Mouse (Mus musculus) lung, adult 10 weeks (tissue): ENCODE measurements around the gene Aldh1l1. TPM values are rescaled to one million over a fixed set of nuclear protein-coding genes. Genes with fewer than 3 reads are reported as not detected.

ENCODE experiments used
- polyA plus RNA-seq: library from polyadenylated mRNA; stranded (reverse); fragments of 350-450 nt; fragmentation: Illumina TruSeq; extraction: RNeasy Lipid Tissue Mini Kit (QIAGEN cat#74804); gene quantifications from one replicate; pipeline ENCODE4 v1.2.3, GENCODE M21; 2014; ENCODE audit warnings: low read depth, low replicate concordance; ENCODE audit not compliant: insufficient read depth

Aldh1l1 gene
- polyA plus RNA-seq = 12.2 TPM

GRCm38 (mm10) chr6:90486176-90486921 lies at the start of gene Aldh1l1:
TSS of gene Aldh1l1 (plus strand) at chr6:90486427.

GRCm38 (mm10) chr6:90462181-90462706 lies 24.0 kb upstream of the Aldh1l1 start, which contains the start of gene Klf15:
TSS of gene Klf15 (plus strand) at chr6:90462576.

GRCm38 (mm10) chr6:90604533-90605297 lies 118.5 kb downstream of the Aldh1l1 start, which contains the start of gene Slc41a3:
TSS of gene Slc41a3 (plus strand) at chr6:90604725.

Other genes with a start within 250 kb of the Aldh1l1 start
- gene Vmn1r54, start 240.1 kb upstream of the Aldh1l1 start, polyA plus RNA-seq = not detected
- gene BC048671, start 185.2 kb upstream of the Aldh1l1 start, polyA plus RNA-seq = not detected
- 0.19 TPM for gene Chst13, start 161.2 kb upstream of the Aldh1l1 start, polyA plus RNA-seq
- not detected for gene Uroc1, start 153.1 kb upstream of the Aldh1l1 start, polyA plus RNA-seq
- 8.1 TPM for gene Zxdc, start 116.9 kb upstream of the Aldh1l1 start, polyA plus RNA-seq
- 6.9 TPM for gene Cfap100, start 57.6 kb upstream of the Aldh1l1 start, polyA plus RNA-seq
- gene Klf15, start 23.9 kb upstream of the Aldh1l1 start, polyA plus RNA-seq = 34.7 TPM
- 5.4 TPM for gene Slc41a3, start 118.3 kb downstream of the Aldh1l1 start, polyA plus RNA-seq